Mouse (Mus musculus) left cerebral cortex, postnatal 4 days (tissue): ENCODE measurements around the gene Kcns1. TPM values are rescaled to one million over a fixed set of nuclear protein-coding genes. Genes with fewer than 3 reads are reported as not detected.
"Not testable (repeated sequence)": the region's sequence is repeated elsewhere in the genome, so short reads cannot be mapped to it uniquely, and the experiment has no call there.

Experiments
- DNase-seq: peaks from one replicate; pipeline ENCODE4 v3.0.0-alpha.2; 2022
- intact Hi-C: fragments of 180-260 bp; cut with DNase I; formaldehyde crosslinking; loops from one replicate; pipeline ENCODE4 v1.15.1; 2025
- total RNA-seq, 2 experiments: library from RNA; stranded (reverse); gene quantifications; 2 replicates each; pipeline ENCODE4 v1.2.3; 2021

Gene Kcns1
- total RNA-seq, result 1 to 10 TPM; 8.1 to 9.0 TPM

GRCm38 (mm10) chr2:164170902-164171301 lies at the start of gene Kcns1:
Gene Kcns1, minus strand, starts transcription at chr2:164171113.
- intact Hi-C loops, result loop anchor here (10.0 kb wide), 1 partner anchor 174 kb away; no protein-coding TSS in a partner anchor
- no peak for DNase-seq

- intact Hi-C loops, result no loop called here
- DNase-seq, result no peak
Measured at GRCm38 (mm10) chr2:164219295-164219694, 48.4 kb upstream of the Kcns1 start.

GRCm38 (mm10) chr2:164212711-164213110 lies 41.8 kb upstream of the Kcns1 start:
- no peak for DNase-seq
- intact Hi-C loops, result no loop called here

GRCm38 (mm10) chr2:164210892-164211291 lies 40.0 kb upstream of the Kcns1 start:
- no peak for DNase-seq
- intact Hi-C loops, result no loop called here

- intact Hi-C loops, result no loop called here
- no peak for DNase-seq
Measured at GRCm38 (mm10) chr2:164206676-164207075, 35.8 kb upstream of the Kcns1 start.

- intact Hi-C loops, DNase-seq: not testable (repeated sequence)
Measured at GRCm38 (mm10) chr2:164206011-164206410, 35.1 kb upstream of the Kcns1 start.

- intact Hi-C loops, result no loop called here
- DNase-seq, result no peak
Measured at GRCm38 (mm10) chr2:164199626-164200327, 28.9 kb upstream of the Kcns1 start, which contains the start of gene Wfdc15a. Gene Wfdc15a, minus strand, starts transcription at chr2:164200130.

GRCm38 (mm10) chr2:164196700-164196990 lies 25.7 kb upstream of the Kcns1 start:
- intact Hi-C loops, result no loop called here
- DNase-seq, result no peak

- DNase-seq, result no peak
- intact Hi-C loops, result no loop called here
Measured at GRCm38 (mm10) chr2:164195971-164196699, 25.2 kb upstream of the Kcns1 start.

GRCm38 (mm10) chr2:164194959-164195630 lies 24.2 kb upstream of the Kcns1 start:
- no peak for DNase-seq
- intact Hi-C loops, result no loop called here

- no peak for DNase-seq
- intact Hi-C loops, result no loop called here
Measured at GRCm38 (mm10) chr2:164192279-164192678, 21.4 kb upstream of the Kcns1 start.

GRCm38 (mm10) chr2:164190576-164190975 lies 19.7 kb upstream of the Kcns1 start, which contains the start of gene Wfdc12:
Gene Wfdc12, minus strand, starts transcription at chr2:164190608.
- intact Hi-C loops, result no loop called here

GRCm38 (mm10) chr2:164188722-164189121 lies 17.8 kb upstream of the Kcns1 start:
- intact Hi-C loops, result no loop called here

More at GRCm38 (mm10) chr2:164190576-164190975, 19.7 kb upstream of the Kcns1 start, which contains the start of gene Wfdc12:
- DNase-seq, result no peak

GRCm38 (mm10) chr2:164184145-164184719 lies 13.3 kb upstream of the Kcns1 start:
- no peak for DNase-seq
- intact Hi-C loops, result no loop called here

More at GRCm38 (mm10) chr2:164188722-164189121, 17.8 kb upstream of the Kcns1 start:
- no peak for DNase-seq

- no peak for DNase-seq
- intact Hi-C loops, result no loop called here
Measured at GRCm38 (mm10) chr2:164183340-164183739, 12.4 kb upstream of the Kcns1 start.

- intact Hi-C loops, result no loop called here
Measured at GRCm38 (mm10) chr2:164182692-164183255, 11.9 kb upstream of the Kcns1 start, which contains the start of gene Wfdc5. Gene Wfdc5, minus strand, starts transcription at chr2:164182742.

GRCm38 (mm10) chr2:164180770-164181169 lies 9.9 kb upstream of the Kcns1 start:
- intact Hi-C loops, result no loop called here
- DNase-seq, result no peak

More at GRCm38 (mm10) chr2:164182692-164183255, 11.9 kb upstream of the Kcns1 start, which contains the start of gene Wfdc5:
- DNase-seq, result no peak

- intact Hi-C loops, result no loop called here
- no peak for DNase-seq
Measured at GRCm38 (mm10) chr2:164180124-164180523, 9.2 kb upstream of the Kcns1 start.

- intact Hi-C loops, result loop anchor here (10.0 kb wide), 1 partner anchor 167 kb away; no protein-coding TSS in a partner anchor
- no peak for DNase-seq
Measured at GRCm38 (mm10) chr2:164177831-164178230, 6.9 kb upstream of the Kcns1 start.

GRCm38 (mm10) chr2:164175850-164176249 lies 4.9 kb upstream of the Kcns1 start:
- DNase-seq, result no peak
- intact Hi-C loops, result loop anchor here (10.0 kb wide), 1 partner anchor 169 kb away; no protein-coding TSS in a partner anchor
